Comparison of ENCODE assay signal across 17 mouse cellular contexts in the genomic region with DNA sequence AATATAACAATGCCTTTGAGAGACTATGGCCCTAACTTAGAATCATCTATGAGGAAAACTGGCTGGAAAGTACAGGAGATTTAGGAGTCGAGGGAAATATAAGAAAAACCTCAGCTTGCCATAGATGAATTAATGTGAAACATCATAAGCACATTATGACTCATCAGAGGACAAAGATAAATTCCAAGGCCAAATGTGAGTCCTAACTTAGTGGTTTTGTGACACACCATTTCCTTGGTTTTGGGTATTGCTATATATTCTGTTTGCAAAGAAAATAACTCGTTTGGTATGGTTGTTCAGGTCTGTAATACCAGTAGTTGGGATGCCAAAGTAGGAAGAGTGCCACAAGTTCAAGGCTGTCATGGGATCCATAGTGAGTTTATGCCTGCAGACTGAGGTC. TPM values are rescaled to one million over a fixed set of nuclear protein-coding genes. Genes with fewer than 3 reads are reported as not detected.
DNase-seq lines count a peak whose midpoint lies in the region.
"Had no signal": no experiment of that assay in that cellular context is flagged by ENCODE, and none has a peak within 500 bp of the region (broad histone marks: within the 10 kb centered on the region; RNA-seq: fewer than 3 reads in every experiment).

No protein-coding gene starts in this region.

- DNase-seq in 3134 (ENCODE audit: extremely low read depth, insufficient read length, low spot score) = peak; percentile 48
- DNase-seq in 416B (ENCODE audit: low read depth) = peak; percentile 95
- peak; percentile 28 for DNase-seq in NIH3T3 (ENCODE audit: low read depth)
- DNase-seq in gastrocnemius, postnatal 4 days (ENCODE audit: low spot score in 2 of 2) = no peak
- no peak for DNase-seq in lung, adult 18-20 months
- no peak for DNase-seq in heart, postnatal 36 days
- DNase-seq: adrenal gland, adult 2 months; adrenal gland, postnatal 10 days; adrenal gland, postnatal 25 days; cerebellum, adult 11 months; cerebellum, adult 18-20 months; cerebellum, adult 8-10 months; cerebellum, adult 9-11 months; cerebellum, postnatal 14 days; cerebellum, postnatal 36 days; embryo, embryonic 11 days; forebrain, postnatal 0 days had no signal

- intact Hi-C loops in heart, postnatal 36 days (cut with DNase I) = no loop called here

RNA-seq across cellular contexts. Expression of a gene that starts 5.1 kb away (rescaled TPM):
- 10 to 100 TPM in 1 of 2 experiments, 1 to 10 TPM in 1; 9.8 to 11.9 TPM for total RNA-seq in gastrocnemius, postnatal 4 days (2021)
- 1 to 10 TPM; 8.6 to 9.0 TPM for total RNA-seq in heart, postnatal 36 days (2021)

RNA-seq across cellular contexts. Expression of a gene that starts 49.2 kb away (rescaled TPM):
- total RNA-seq in gastrocnemius, postnatal 4 days (2021) = under 1 TPM; 0.49 to 0.52 TPM
- under 1 TPM; 0.61 to 0.62 TPM for total RNA-seq in heart, postnatal 36 days (2021)

RNA-seq across cellular contexts. Expression of a gene that starts 59.1 kb away (rescaled TPM):
- total RNA-seq in gastrocnemius, postnatal 4 days (2021) = 10 to 100 TPM; 17.7 to 18.3 TPM
- total RNA-seq in heart, postnatal 36 days (2021) = 1 to 10 TPM; 7.3 to 7.6 TPM

Comparison
In these comparisons a context has a peak if more than half of its experiments do, and no peak if none do; other contexts are left out.
1. DNase-seq: peak in 3134 (single experiment), 416B (single experiment) and NIH3T3 (single experiment); none in gastrocnemius, postnatal 4 days (0 of 2), lung, adult 18-20 months (0 of 2) and heart, postnatal 36 days (0 of 2).